Mouse (Mus musculus) hindbrain, embryonic 14.5 days (tissue): ENCODE results near the gene Rps3. TPM values are rescaled to one million over a fixed set of nuclear protein-coding genes. Genes with fewer than 3 reads are reported as not detected.
A peak's percentile ranks its signal among the peaks of the same experiment; 100 is the strongest.

Experiments
- ATAC-seq: fragments of 200-750 bp; cut with Nextera tagmentation; 2 replicates; pipeline ENCODE4 v1.8.0; 2017; ENCODE audit warnings: moderate number of reproducible peaks, mild to moderate bottlenecking, moderate TSS enrichment, moderate library complexity; ENCODE audit not compliant: low FRiP score
- DNase-seq: peaks from one replicate; pipeline ENCODE4 v3.0.0-alpha.2; 2015; ENCODE audit warnings: low spot score
- H3K27ac ChIP-seq: fragments of 300-500 bp; sonication (generic); 2 replicates; pipeline ENCODE4 v1.5.1; 2014; ENCODE audit warnings: mild to moderate bottlenecking, moderate library complexity
- H3K27me3 ChIP-seq: fragments of 300-500 bp; sonication (generic); 2 replicates; pipeline ENCODE4 v1.6.1; 2014; ENCODE audit warnings: mild to moderate bottlenecking, low read length, mixed read lengths; ENCODE audit not compliant: control insufficient read depth, insufficient read depth
- H3K36me3 ChIP-seq: fragments of 300-500 bp; sonication (generic); replicated peaks from 2 replicates; pipeline ENCODE4 v1.6.1; 2014; ENCODE audit not compliant: control insufficient read depth, insufficient read depth
- H3K4me1 ChIP-seq: fragments of 300-500 bp; sonication (generic); replicated peaks from 2 replicates; pipeline ENCODE4 v1.6.1; 2014; ENCODE audit warnings: antibody characterized with exemption, low read length, mixed read lengths; ENCODE audit not compliant: control insufficient read depth, insufficient read depth
- H3K4me2 ChIP-seq: fragments of 300-500 bp; sonication (generic); replicated peaks from 2 replicates; pipeline ENCODE4 v1.6.1; 2014; ENCODE audit warnings: mild to moderate bottlenecking, moderate library complexity
- H3K4me3 ChIP-seq: fragments of 300-500 bp; sonication (generic); replicated peaks from 2 replicates; pipeline ENCODE4 v1.5.1; 2014; ENCODE audit warnings: mild to moderate bottlenecking, low read length
- H3K9ac ChIP-seq: fragments of 300-500 bp; sonication (generic); 2 replicates; pipeline ENCODE4 v1.6.1; 2014
- H3K9me3 ChIP-seq: fragments of 300-500 bp; sonication (generic); 2 replicates; pipeline ENCODE4 v1.6.1; 2016; ENCODE audit warnings: low read length; ENCODE audit not compliant: control insufficient read depth
- WGBS: fragments of 180-500 bp; shearing (Covaris S2); extraction: QIAGEN DNeasy Blood & Tissue Kit; methylation state at CpG from one replicate; pipeline ENCODE4 v1.1.7; 2014; 5-methylcytosine and 5-hydroxymethylcytosine counted together
- polyA plus RNA-seq: library from polyadenylated mRNA; unstranded; fragments of >200 nt; fragmentation: Nextera tagmentation; extraction: Ambion mirVana; gene quantifications from 2 replicates; pipeline ENCODE4 v1.2.1, GENCODE M21; 2014

Gene Rps3
- polyA plus RNA-seq, 1 experiment from 2014 or later = 515 TPM

GRCm38 (mm10) chr7:99483924-99484319, 384 bp upstream of the Rps3 start:
- Histone ChIP-seq H3K4me1 (peaks cover 26% of the 10 kb centered on the region), H3K27me3 (no peaks in the 10 kb centered on the region), H3K4me2 (peak overlapping the region; percentile 52), H3K36me3 (peaks cover 37% of the 10 kb centered on the region), H3K27ac (no peak overlapping the region), H3K9ac (no peak overlapping the region), H3K9me3 (no peaks in the 10 kb centered on the region), H3K4me3 (peak overlapping the region; percentile 76)
- DNase-seq (no peak), ATAC-seq (peak; percentile 34)
- WGBS = 47% methylated on average over 8 of the region's 8 CpGs

- no peak for DNase-seq
- Histone ChIP-seq H3K36me3 (peaks cover 50% of the 10 kb centered on the region), H3K27me3 (no peaks in the 10 kb centered on the region), H3K4me2 (peak overlapping the region; percentile 96), H3K9me3 (no peaks in the 10 kb centered on the region), H3K9ac (peak overlapping the region; percentile 89), H3K27ac (peak overlapping the region; percentile 74; the same call in 1 of the 2 replicates), H3K4me1 (peaks cover 26% of the 10 kb centered on the region), H3K4me3 (peak overlapping the region; percentile 76)
- 4% methylated on average over 6 of the region's 6 CpGs for WGBS
- ATAC-seq = no peak
Measured at GRCm38 (mm10) chr7:99482637-99483036, 901 bp downstream of the Rps3 start.

- Histone ChIP-seq H3K4me2 (no peak overlapping the region), H3K27me3 (no peaks in the 10 kb centered on the region), H3K9me3 (no peaks in the 10 kb centered on the region), H3K36me3 (peaks cover 84% of the 10 kb centered on the region), H3K9ac (no peak overlapping the region), H3K4me3 (no peak overlapping the region), H3K27ac (no peak overlapping the region), H3K4me1 (peaks cover 23% of the 10 kb centered on the region)
- ATAC-seq (no peak), DNase-seq (no peak)
- WGBS = 95% methylated on average over 5 of the region's 5 CpGs
Measured at GRCm38 (mm10) chr7:99477235-99477634, 6.3 kb downstream of the Rps3 start.

GRCm38 (mm10) chr7:99476558-99477114, 6.9 kb downstream of the Rps3 start:
- WGBS = 35% methylated on average over 3 of the region's 3 CpGs
- Histone ChIP-seq H3K4me3 (no peak overlapping the region), H3K9ac (no peak overlapping the region), H3K27ac (no peak overlapping the region), H3K36me3 (peaks cover 81% of the 10 kb centered on the region), H3K27me3 (no peaks in the 10 kb centered on the region), H3K9me3 (no peaks in the 10 kb centered on the region), H3K4me2 (no peak overlapping the region), H3K4me1 (peaks cover 17% of the 10 kb centered on the region)
- DNase-seq = no peak
- no peak for ATAC-seq

GRCm38 (mm10) chr7:99475562-99475911, 8.0 kb downstream of the Rps3 start:
- DNase-seq (no peak), ATAC-seq (no peak)
- H3K4me3 ChIP-seq = no peak overlapping the region
- H3K4me2 ChIP-seq = no peak overlapping the region
- H3K9me3 ChIP-seq = no peaks in the 10 kb centered on the region
- peaks cover 8% of the 10 kb centered on the region; the same call in 1 of the 2 replicates for H3K4me1 ChIP-seq
- H3K36me3 ChIP-seq = peaks cover 70% of the 10 kb centered on the region
- H3K9ac ChIP-seq = no peak overlapping the region
- peak overlapping the region; percentile 75 for H3K27ac ChIP-seq
- WGBS = 81% methylated on average over 2 of the region's 2 CpGs
- H3K27me3 ChIP-seq = no peaks in the 10 kb centered on the region

GRCm38 (mm10) chr7:99474836-99475561, 8.5 kb downstream of the Rps3 start:
- Histone ChIP-seq H3K4me1 (peaks cover 5% of the 10 kb centered on the region; the same call in 1 of the 2 replicates), H3K27me3 (no peaks in the 10 kb centered on the region), H3K27ac (peak overlapping the region; percentile 75), H3K36me3 (peaks cover 65% of the 10 kb centered on the region), H3K4me3 (no peak overlapping the region), H3K9ac (no peak overlapping the region), H3K9me3 (no peaks in the 10 kb centered on the region), H3K4me2 (no peak overlapping the region)
- ATAC-seq = peak; percentile 54
- DNase-seq = no peak
- 41% methylated on average over 12 of the region's 12 CpGs for WGBS

- DNase-seq (no peak), ATAC-seq (no peak)
- H3K27ac ChIP-seq = peak overlapping the region; percentile 75; the same call in 1 of the 2 replicates
- no peak overlapping the region for H3K4me2 ChIP-seq
- no peaks in the 10 kb centered on the region for H3K9me3 ChIP-seq
- WGBS = 84% methylated on average over 14 of the region's 14 CpGs
- peaks cover 11% of the 10 kb centered on the region for H3K4me1 ChIP-seq
- H3K9ac ChIP-seq = no peak overlapping the region
- peaks cover 53% of the 10 kb centered on the region for H3K36me3 ChIP-seq
- H3K27me3 ChIP-seq = no peaks in the 10 kb centered on the region
- no peak overlapping the region for H3K4me3 ChIP-seq
Measured at GRCm38 (mm10) chr7:99473638-99474407, 9.7 kb downstream of the Rps3 start.

GRCm38 (mm10) chr7:99471578-99471977, 12.0 kb downstream of the Rps3 start:
- peaks cover 30% of the 10 kb centered on the region for H3K36me3 ChIP-seq
- H3K27me3 ChIP-seq = no peaks in the 10 kb centered on the region
- no peaks in the 10 kb centered on the region for H3K9me3 ChIP-seq
- WGBS = 65% methylated on average over 18 of the region's 18 CpGs
- no peak for DNase-seq
- H3K27ac ChIP-seq = no peak overlapping the region
- no peak overlapping the region for H3K4me2 ChIP-seq
- H3K4me1 ChIP-seq = peaks cover 31% of the 10 kb centered on the region
- no peak overlapping the region for H3K9ac ChIP-seq
- no peak for ATAC-seq
- H3K4me3 ChIP-seq = no peak overlapping the region

GRCm38 (mm10) chr7:99469680-99470405, 13.7 kb downstream of the Rps3 start:
- DNase-seq = no peak
- no peak overlapping the region for H3K4me2 ChIP-seq

More at GRCm38 (mm10) chr7:99469680-99470405, 13.7 kb downstream of the Rps3 start:
- no peak for ATAC-seq
- Histone ChIP-seq H3K9me3 (no peaks in the 10 kb centered on the region), H3K4me1 (peaks cover 41% of the 10 kb centered on the region), H3K4me3 (no peak overlapping the region), H3K36me3 (peaks cover 21% of the 10 kb centered on the region), H3K27ac (no peak overlapping the region), H3K9ac (no peak overlapping the region), H3K27me3 (no peaks in the 10 kb centered on the region)
- 84% methylated on average over 17 of the region's 17 CpGs for WGBS
